Mouse (Mus musculus): ENCODE data around the gene Miga2.

DNA sequence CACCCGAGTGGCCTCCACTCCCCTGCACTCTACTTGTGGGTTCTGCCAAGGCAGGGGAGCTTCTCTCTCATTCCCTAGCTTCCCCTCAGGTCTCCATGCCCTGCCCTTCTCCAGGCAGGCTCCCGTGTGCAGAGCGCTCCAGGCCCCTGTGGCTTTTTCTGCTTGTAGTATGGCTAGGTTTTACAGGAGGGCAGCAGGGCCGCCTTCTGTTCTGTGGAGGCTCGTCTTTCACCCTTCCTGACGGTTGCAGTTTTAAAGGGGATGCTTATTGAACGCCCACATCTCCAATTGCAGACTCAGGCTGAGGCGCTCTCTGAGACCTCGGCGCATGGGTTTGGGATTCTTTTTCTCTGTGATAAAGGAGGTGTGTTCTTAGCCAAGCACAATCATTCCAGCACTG is 55.1 kb downstream of the Miga2 start:
- TF ChIP-seq CTCF (IDR thresholded peaks at IDR 0.05; ENCODE audit: control insufficient read depth, insufficient read depth, insufficient replicate concordance, low read depth, low read length) (no peak), POLR2A (IDR thresholded peaks at IDR 0.05; ENCODE audit: control insufficient read depth, low read depth, low read length) (no peak)
